Comparison of ENCODE assay signal across 1 mouse cellular context in the genomic region with DNA sequence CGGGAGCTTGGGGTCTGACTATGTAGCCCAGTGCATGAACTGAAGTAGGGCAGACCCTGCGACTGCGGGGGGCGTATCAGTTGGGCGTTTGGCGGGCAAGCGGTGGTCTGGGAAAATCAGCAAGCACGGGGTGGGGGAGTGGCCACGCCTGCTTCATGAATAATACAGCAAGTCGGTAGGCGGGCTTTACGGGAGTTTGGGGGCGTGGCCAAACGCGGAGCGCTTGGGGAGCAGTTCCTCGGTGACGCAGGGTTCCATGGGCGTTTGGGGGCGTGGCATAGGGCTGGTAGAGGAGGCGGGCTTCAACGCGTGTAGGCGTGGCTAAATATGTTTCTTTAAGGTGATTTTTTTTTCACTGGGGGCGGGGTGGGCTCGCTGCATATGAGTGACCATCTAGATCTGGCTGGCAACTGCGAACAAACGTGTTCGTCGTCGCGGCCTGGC.
TF ChIP-seq lines count a peak whose summit lies in the region.

No protein-coding gene starts in this region.

TF ChIP-seq in C2C12, 6 proteins besides CTCF, POLR2A, EP300 and RAD21:
- TF ChIP-seq MAX (IDR thresholded peaks at IDR 0.05) = no peak
- no peak for TF ChIP-seq CEBPB (IDR thresholded peaks at IDR 0.05; ENCODE audit: low read depth)
- TF ChIP-seq FOSL1 (IDR thresholded peaks at IDR 0.05; ENCODE audit: insufficient read depth, low read length, poor library complexity, severe bottlenecking) = no peak
- TF ChIP-seq MYOG (IDR thresholded peaks at IDR 0.05; ENCODE audit: control insufficient read depth, extremely low read depth, insufficient read length) = no peak
- no peak for TF ChIP-seq USF1 (IDR thresholded peaks at IDR 0.05; ENCODE audit: low read depth)
- TF ChIP-seq MYOD1 (IDR thresholded peaks at IDR 0.05; ENCODE audit: control insufficient read depth, insufficient read length, low read depth) = no peak
